ENCODE assay signal across 13 mouse cellular contexts in genomic region chr5:91841066-91841465, GRCm38 (mm10).
"Had no signal": no experiment of that assay in that cellular context is flagged by ENCODE, and none has a peak within 500 bp of the region (broad histone marks: within the 10 kb centered on the region; RNA-seq: fewer than 3 reads in every experiment).

No protein-coding gene starts in this region.

- H3K27me3 ChIP-seq: limb, embryonic 13.5 days; midbrain, embryonic 15.5 days; neural tube, embryonic 13.5 days had no signal

- H3K27ac ChIP-seq: layer of hippocampus, adult 2 months; limb, embryonic 13.5 days; liver, embryonic 14.5 days; midbrain, embryonic 15.5 days; neural tube, embryonic 13.5 days had no signal

- ATAC-seq: midbrain, embryonic 15.5 days had no signal

- DNase-seq: kidney, adult 18-20 months; kidney, postnatal 10 days; kidney, postnatal 4 days; left cerebral cortex, postnatal 4 days; lung, adult 18-20 months; retina, postnatal 1 day; thymus, adult 18-20 months; thymus, postnatal 14 days had no signal

- H3K4me1 ChIP-seq: midbrain, embryonic 15.5 days; neural tube, embryonic 13.5 days had no signal

- H3K9ac ChIP-seq: limb, embryonic 13.5 days; liver, embryonic 14.5 days; midbrain, embryonic 15.5 days; neural tube, embryonic 13.5 days had no signal

- H3K4me3 ChIP-seq: layer of hippocampus, adult 2 months; limb, embryonic 13.5 days; midbrain, embryonic 15.5 days; neural tube, embryonic 13.5 days had no signal

- H3K9me3 ChIP-seq: limb, embryonic 13.5 days; midbrain, embryonic 15.5 days; neural tube, embryonic 13.5 days had no signal

- H3K4me2 ChIP-seq: limb, embryonic 13.5 days; midbrain, embryonic 15.5 days; neural tube, embryonic 13.5 days had no signal

- H3K36me3 ChIP-seq: limb, embryonic 13.5 days; midbrain, embryonic 15.5 days; neural tube, embryonic 13.5 days had no signal
